Mouse (Mus musculus): ENCODE data around the gene Serpina1b. TPM values are rescaled to one million over a fixed set of nuclear protein-coding genes. Genes with fewer than 3 reads are reported as not detected.
"Not testable (repeated sequence)": the region's sequence is repeated elsewhere in the genome, so short reads cannot be mapped to it uniquely, and the experiment has no call there.

Gene Serpina1b
- polyA plus RNA-seq, 1 experiment from 2014 or later: 0.50 TPM

- no peak for ATAC-seq (ENCODE audit: low read depth)
- no peaks in the 10 kb centered on the region for H3K9me3 ChIP-seq (ENCODE audit: control insufficient read depth, low read length)
Measured at GRCm38 (mm10) chr12:103683775-103684174, 146.4 kb downstream of the Serpina1b start.

GRCm38 (mm10) chr12:103681739-103682138, 148.4 kb downstream of the Serpina1b start:
- no peaks in the 10 kb centered on the region for H3K36me3 ChIP-seq (ENCODE audit: control insufficient read depth, insufficient read depth, low read length)
- 82% methylated on average over 2 of the region's 2 CpGs for WGBS
- no peak overlapping the region for H3K4me2 ChIP-seq (ENCODE audit: low read depth, low read length)
- H3K4me3 ChIP-seq (ENCODE audit: low read depth, low read length): no peak overlapping the region
- H3K27ac ChIP-seq (ENCODE audit: low read depth, low read length): no peak overlapping the region
- H3K9ac ChIP-seq (replicated peaks; ENCODE audit: low read depth, low read length): no peak overlapping the region
- ATAC-seq (ENCODE audit: low read depth): no peak
- no peaks in the 10 kb centered on the region for H3K4me1 ChIP-seq (ENCODE audit: control insufficient read depth, insufficient read depth, low read length)
- no peaks in the 10 kb centered on the region for H3K9me3 ChIP-seq (ENCODE audit: control insufficient read depth, low read length)
- no peaks in the 10 kb centered on the region for H3K27me3 ChIP-seq (ENCODE audit: control insufficient read depth, insufficient read depth, low read length)

More at GRCm38 (mm10) chr12:103683775-103684174, 146.4 kb downstream of the Serpina1b start:
- Histone ChIP-seq H3K4me1 (ENCODE audit: control insufficient read depth, insufficient read depth, low read length) (no peaks in the 10 kb centered on the region), H3K36me3 (ENCODE audit: control insufficient read depth, insufficient read depth, low read length) (no peaks in the 10 kb centered on the region), H3K4me2 (ENCODE audit: low read depth, low read length) (no peak overlapping the region), H3K4me3 (ENCODE audit: low read depth, low read length) (no peak overlapping the region), H3K9ac (replicated peaks; ENCODE audit: low read depth, low read length) (no peak overlapping the region), H3K27ac (ENCODE audit: low read depth, low read length) (no peak overlapping the region), H3K27me3 (ENCODE audit: control insufficient read depth, insufficient read depth, low read length) (no peaks in the 10 kb centered on the region)
- 65% methylated on average over 4 of the region's 4 CpGs for WGBS

GRCm38 (mm10) chr12:103681169-103681568, 149.0 kb downstream of the Serpina1b start:
- H3K4me3 ChIP-seq (ENCODE audit: low read depth, low read length): no peak overlapping the region
- no peaks in the 10 kb centered on the region for H3K4me1 ChIP-seq (ENCODE audit: control insufficient read depth, insufficient read depth, low read length)
- 77% methylated on average over 2 of the region's 2 CpGs for WGBS
- no peaks in the 10 kb centered on the region for H3K27me3 ChIP-seq (ENCODE audit: control insufficient read depth, insufficient read depth, low read length)
- H3K9me3 ChIP-seq (ENCODE audit: control insufficient read depth, low read length): no peaks in the 10 kb centered on the region
- H3K36me3 ChIP-seq (ENCODE audit: control insufficient read depth, insufficient read depth, low read length): no peaks in the 10 kb centered on the region
- ATAC-seq (ENCODE audit: low read depth): no peak
- no peak overlapping the region for H3K4me2 ChIP-seq (ENCODE audit: low read depth, low read length)
- no peak overlapping the region for H3K27ac ChIP-seq (ENCODE audit: low read depth, low read length)
- no peak overlapping the region for H3K9ac ChIP-seq (replicated peaks; ENCODE audit: low read depth, low read length)

DNA sequence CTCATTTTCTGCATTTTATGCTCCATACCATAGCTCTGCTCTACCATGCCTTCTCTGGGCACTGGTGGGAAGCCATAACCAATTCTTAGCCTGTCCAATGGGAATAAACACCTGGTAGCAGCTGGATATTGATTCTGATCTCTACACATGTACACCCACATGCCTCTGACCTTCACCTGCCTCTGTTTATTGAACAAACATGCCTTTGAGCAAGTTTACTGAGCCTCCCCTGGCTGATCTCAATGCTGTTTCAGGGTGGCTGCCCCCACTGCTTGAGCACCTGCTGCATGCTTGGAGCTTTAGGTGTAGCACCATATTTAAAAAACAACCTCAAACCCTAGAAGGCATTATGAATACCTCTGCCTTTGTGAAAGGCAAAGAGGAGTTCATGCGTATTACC, 150.3 kb downstream of the Serpina1b start:
- H3K9me3 ChIP-seq (ENCODE audit: control insufficient read depth, low read length); H3K4me1 ChIP-seq (ENCODE audit: control insufficient read depth, insufficient read depth, low read length); H3K36me3 ChIP-seq (ENCODE audit: control insufficient read depth, insufficient read depth, low read length); ATAC-seq (ENCODE audit: low read depth); H3K27me3 ChIP-seq (ENCODE audit: control insufficient read depth, insufficient read depth, low read length); H3K27ac ChIP-seq (ENCODE audit: low read depth, low read length); H3K4me2 ChIP-seq (ENCODE audit: low read depth, low read length); H3K9ac ChIP-seq (replicated peaks; ENCODE audit: low read depth, low read length); H3K4me3 ChIP-seq (ENCODE audit: low read depth, low read length): not testable (repeated sequence)
- WGBS: 97% methylated on average over 1 of the region's 1 CpGs

Other genes starting within 250 kb of the Serpina1b start
- gene Serpina10, start 198.9 kb downstream of the Serpina1b start, polyA plus RNA-seq (2014; fragmentation: Nextera tagmentation; extraction: Ambion mirVana): 0.18 TPM in 1 of 2 replicates, not detected in the other
- gene Serpina6, start 173.2 kb downstream of the Serpina1b start, polyA plus RNA-seq (2014; fragmentation: Nextera tagmentation; extraction: Ambion mirVana): 0.79 and 1.1 TPM in 2 replicates
- gene Serpina16, start 154.2 kb downstream of the Serpina1b start, polyA plus RNA-seq (2014; fragmentation: Nextera tagmentation; extraction: Ambion mirVana): not detected in 2 replicates
- not detected in 2 replicates for gene Serpina1f, start 134.8 kb downstream of the Serpina1b start, polyA plus RNA-seq (2014; fragmentation: Nextera tagmentation; extraction: Ambion mirVana)
- not detected in 2 replicates for gene Serpina1d, start 56.8 kb downstream of the Serpina1b start, polyA plus RNA-seq (2014; fragmentation: Nextera tagmentation; extraction: Ambion mirVana)
- gene Serpina1a, start 33.2 kb upstream of the Serpina1b start, polyA plus RNA-seq (2014; fragmentation: Nextera tagmentation; extraction: Ambion mirVana): 0.21 and 0.42 TPM in 2 replicates
- gene Serpina1c, start 74.5 kb upstream of the Serpina1b start, polyA plus RNA-seq (2014; fragmentation: Nextera tagmentation; extraction: Ambion mirVana): 0.28 TPM in 1 of 2 replicates, not detected in the other
- gene Serpina1e, start 128.6 kb upstream of the Serpina1b start, polyA plus RNA-seq (2014; fragmentation: Nextera tagmentation; extraction: Ambion mirVana): not detected in 2 replicates
- not detected in 2 replicates for gene Serpina11, start 159.6 kb upstream of the Serpina1b start, polyA plus RNA-seq (2014; fragmentation: Nextera tagmentation; extraction: Ambion mirVana)
- gene Serpina9, start 183.4 kb upstream of the Serpina1b start, polyA plus RNA-seq (2014; fragmentation: Nextera tagmentation; extraction: Ambion mirVana): not detected in 2 replicates
- gene Serpina12, start 214.1 kb upstream of the Serpina1b start, polyA plus RNA-seq (2014; fragmentation: Nextera tagmentation; extraction: Ambion mirVana): not detected in 2 replicates

Data from neural tube, embryonic 14.5 days (tissue).